Mouse (Mus musculus): ENCODE measurements around the gene Gper1. TPM values are rescaled to one million over a fixed set of nuclear protein-coding genes. Genes with fewer than 3 reads are reported as not detected.

The Gper1 gene
- total RNA-seq, 4 experiments from 2014 or later, result 3.9 to 7.8 (median 6.3) TPM

DNA sequence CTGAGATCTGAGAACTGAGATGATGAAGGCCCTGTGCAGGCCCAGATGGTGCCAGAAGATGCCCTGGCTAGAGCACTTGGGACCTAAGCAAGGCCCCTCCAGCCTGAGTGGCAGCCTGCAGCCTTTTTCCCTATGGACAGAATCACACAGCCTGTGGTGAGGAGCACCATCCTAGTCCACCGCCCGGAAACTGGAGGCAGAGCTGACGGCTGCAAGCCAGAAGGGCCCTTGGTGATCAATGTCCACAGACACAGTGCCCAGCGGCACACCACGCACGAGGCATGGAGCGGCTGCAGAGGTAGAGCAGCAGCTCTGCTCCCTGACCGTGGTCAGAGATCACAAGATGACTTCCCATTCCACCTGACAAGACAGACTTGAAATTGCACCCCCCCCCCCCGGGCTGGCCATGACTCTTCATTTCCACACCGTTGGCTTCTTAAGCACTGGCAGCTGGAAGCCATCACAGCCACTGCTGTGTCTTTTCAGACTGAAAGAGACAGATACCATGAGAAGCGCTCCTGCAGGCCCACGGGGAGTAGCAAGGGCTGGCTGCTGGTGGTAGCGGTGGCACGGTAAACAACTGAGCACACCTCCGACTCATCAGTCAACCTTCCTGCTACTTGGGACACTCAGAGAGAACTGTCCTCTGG, 11.2 kb upstream of the Gper1 start:
- no peak for DNase-seq

DNA sequence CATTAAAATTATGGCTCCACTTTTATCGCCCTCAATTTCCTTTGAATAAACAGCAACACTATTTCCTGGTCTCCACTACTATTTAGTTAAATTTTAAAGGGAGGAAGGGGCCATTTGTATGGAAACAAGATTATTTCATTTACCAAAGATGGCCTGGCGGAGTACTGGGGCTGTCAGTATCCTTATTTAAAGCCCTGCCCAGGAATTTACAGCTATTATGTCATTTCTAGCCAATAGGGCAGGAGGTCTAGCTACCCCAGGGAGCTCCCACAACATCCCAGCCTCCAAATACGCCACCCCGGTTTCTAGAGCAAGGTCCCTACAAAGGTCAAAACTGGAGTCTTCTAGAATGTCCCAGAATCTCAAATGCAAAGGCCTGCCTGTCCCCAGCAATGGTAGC, 9.4 kb upstream of the Gper1 start:
- DNase-seq, result no peak

DNA sequence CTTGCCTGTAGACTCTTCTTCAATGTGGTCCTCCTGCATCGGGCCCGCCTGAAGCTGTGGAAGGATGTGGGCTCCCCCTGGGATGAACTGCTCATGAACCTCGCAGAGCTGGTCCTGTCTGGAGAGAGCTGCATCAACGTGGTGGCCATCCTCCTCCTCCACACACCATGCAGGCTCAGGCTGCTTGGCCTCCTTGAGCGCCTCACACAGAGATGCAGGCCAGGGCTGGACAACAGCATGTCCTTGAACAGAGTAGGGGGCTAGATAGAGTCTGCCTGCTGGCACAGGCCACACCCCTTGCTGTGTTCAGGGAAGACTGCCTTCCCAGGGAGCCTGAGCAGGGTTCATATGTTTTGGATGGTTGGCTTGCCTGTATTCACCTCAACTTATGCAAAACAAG, 8.0 kb upstream of the Gper1 start:
- no peak for DNase-seq

- DNase-seq, result no peak
These were observed 6.0 kb upstream of the Gper1 start for GRCm38 (mm10) chr5:139416942-139417341.

DNA sequence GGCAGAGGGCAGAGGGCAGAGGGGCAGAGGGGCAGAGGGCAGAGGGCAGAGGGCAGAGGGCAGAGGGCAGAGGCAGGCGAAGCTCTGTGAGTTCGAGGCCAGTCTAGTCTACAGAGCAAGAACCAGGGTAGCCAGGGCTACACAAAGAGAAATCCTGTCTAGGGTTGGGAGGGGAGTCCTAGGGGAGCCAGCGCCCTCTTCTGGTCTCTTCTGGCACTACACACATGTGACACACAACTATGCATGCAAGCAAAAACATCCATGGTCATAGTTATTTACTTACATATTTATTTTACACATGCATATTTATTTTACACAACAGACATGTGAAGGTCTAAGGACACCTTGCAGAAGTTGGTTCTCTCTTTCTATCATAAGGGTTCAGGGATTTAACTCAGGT, 5.5 kb upstream of the Gper1 start:
- DNase-seq, result no peak

GRCm38 (mm10) chr5:139418110-139418509, 4.8 kb upstream of the Gper1 start:
- no peak for DNase-seq

DNA sequence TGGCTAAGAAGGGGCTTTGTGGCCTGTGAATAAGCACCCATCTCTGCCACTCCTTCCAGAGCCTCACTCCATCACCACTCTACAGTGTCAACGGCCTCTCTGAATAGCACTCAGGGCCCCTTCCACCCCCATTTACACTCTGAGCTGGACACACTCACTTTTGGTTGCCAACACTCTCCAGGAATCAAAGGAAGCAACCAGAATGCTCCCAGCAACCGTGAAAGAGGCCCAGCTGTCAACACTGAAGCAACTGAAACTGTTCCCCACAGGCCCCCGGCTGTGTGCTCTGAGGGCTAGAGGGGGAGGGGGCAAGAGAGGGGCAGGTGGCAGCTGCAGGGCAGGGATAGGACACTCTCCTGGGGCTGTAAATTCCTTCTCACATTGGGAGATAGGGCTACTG, 4.3 kb upstream of the Gper1 start:
- no peak for DNase-seq

- DNase-seq, result no peak
These were observed 2.2 kb downstream of the Gper1 start for GRCm38 (mm10) chr5:139425198-139425597.

DNA sequence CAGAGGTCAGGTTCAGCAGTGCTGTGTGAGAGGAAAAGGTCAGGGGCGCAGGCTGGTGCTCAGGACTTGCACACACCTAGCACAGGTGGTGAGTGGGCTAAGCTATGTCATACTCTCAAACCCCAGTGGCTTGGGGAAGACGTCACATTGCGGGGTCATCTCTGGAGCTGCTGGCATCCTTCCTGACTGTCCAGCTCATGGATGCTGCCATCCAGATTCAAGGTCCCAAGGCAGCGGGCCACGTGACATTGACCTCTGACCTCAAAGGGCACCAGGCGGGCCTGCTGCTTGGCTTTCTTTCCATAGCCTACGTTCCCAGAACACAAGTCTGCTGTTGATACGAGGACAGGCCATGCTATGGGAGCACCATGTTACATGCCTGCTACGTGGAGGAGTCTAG, 4.0 kb downstream of the Gper1 start:
- no peak for DNase-seq

GRCm38 (mm10) chr5:139427989-139428388, 5.0 kb downstream of the Gper1 start:
- DNase-seq, result no peak

GRCm38 (mm10) chr5:139429818-139430341, 6.9 kb downstream of the Gper1 start:
- no peak for DNase-seq

GRCm38 (mm10) chr5:139432333-139432732, 9.4 kb downstream of the Gper1 start:
- DNase-seq, result no peak

DNA sequence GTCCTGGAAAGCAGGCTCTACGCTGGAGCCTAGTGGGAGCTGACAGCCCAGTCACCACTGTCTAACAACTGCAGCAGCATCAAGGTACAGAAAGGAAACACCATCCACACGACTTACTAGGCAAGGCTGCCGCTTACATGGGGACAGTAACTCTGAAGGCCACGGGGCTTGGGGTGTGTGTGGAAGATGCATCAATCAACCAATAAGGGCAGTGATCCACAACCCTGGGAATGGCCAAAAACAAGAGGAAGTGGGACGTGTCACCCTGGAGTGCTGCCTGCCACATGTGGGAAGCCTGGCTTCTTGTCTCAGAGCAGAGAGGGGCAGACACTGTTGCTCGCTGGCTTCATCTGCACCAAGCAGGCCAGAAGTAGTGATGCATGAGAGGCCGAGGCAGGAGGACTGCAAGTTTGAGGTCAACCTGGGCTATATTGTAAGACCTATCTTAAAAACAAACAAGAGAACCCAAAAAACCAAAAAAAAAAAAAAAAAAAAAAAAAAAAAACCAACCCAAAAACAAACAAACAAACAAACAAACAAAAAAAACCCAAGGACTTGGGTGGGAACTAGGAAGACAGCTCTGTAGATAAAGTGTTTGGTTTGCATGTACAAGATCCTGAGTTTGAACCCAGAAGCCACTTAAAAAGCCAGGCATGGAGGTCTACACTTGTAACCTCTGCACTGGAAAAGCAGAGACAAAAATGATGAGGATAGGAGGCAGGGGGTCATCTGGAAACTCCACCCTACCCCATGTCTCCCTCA, 10.0 kb downstream of the Gper1 start:
- DNase-seq, result no peak

DNA sequence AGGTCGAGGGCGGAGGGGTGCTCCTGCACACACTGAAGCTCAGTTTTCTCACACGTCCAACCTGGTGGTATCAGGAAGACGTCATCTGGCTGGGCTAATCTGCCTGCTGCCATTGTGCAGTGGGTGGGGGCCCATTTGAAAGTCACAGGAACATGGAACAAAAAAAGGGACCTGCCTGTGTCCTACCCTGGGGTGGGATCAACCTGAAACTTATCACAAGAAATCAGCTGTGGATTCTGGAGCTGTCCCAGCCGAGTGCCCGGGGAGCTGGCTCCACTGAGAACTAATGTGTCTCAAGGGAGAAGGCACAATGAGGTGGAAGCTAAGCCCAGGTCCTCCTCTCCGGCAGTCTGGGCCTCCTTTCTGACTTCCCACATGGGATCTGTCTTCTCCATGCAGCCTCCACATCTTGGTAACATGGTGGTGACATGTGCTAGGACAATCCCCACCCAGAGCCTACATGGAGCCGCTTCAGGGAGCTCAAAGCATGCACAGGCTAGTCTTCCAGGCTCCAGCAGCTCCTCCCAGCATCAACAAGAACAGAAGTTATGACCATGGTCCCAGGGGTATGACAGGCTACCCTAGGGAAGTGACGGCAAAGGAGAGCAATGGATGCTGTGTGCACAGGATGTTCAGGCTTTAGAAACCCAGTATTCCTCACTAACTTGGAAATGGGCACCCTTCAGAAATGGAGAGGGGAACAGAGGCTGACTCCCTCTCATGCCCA, 11.1 kb downstream of the Gper1 start:
- DNase-seq, result no peak

DNA sequence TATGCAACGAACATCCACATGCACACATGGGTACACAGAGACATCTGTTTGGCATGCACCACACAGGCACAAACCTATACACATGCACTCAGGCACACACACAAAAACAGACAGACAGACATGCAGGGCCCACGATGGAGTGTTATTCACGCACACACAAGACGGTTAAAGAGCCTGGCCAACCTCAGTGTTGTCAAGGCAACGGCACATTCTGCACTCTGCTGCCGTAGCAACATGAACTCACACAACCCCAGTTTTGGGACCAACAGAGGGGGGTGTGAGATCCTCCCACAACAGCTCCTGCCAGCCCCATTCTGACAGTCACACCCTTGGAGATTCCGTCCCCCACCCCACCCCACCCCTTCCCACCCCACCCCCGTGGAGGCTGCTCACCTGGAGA, 12.0 kb downstream of the Gper1 start:
- no peak for DNase-seq

DNA sequence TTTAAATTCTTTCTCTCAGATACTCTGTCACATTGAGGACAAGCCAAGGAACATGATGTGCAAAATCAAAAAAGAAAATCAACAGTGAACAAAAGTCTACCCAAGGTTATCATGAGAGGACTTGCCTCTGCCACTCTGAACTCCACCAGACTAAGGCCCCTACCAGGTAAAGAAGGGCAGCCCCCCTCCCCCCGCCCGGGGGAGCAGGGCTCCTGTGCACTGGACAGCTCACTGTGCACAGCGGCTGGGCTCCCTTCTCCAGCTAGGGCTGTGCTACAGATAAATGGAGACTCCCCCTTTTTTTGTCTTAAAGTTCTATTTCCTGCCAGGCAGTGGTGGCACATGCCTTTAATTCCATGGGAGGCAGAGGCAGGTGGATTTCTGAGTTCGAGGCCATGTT, 14.8 kb downstream of the Gper1 start:
- no peak for DNase-seq

DNA sequence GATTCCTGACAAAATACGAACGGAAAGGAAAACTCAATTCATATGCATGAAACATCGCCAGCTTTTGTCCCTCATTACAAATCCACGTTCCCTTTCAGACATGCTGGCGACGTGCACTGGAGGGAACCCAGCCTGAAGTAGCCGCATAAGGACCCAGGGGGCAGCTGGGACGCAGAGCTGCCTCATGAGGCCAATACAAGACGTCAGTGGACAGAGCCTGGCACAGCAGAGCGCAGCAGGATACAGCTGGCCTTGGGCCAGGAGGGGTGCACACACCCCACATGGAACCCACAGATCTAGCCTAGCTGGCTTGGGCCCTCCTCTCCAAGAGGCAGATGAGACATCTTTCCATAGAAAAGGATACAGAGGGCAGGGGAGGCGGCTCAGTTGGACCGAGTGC, 15.5 kb downstream of the Gper1 start:
- no peak for DNase-seq

DNA sequence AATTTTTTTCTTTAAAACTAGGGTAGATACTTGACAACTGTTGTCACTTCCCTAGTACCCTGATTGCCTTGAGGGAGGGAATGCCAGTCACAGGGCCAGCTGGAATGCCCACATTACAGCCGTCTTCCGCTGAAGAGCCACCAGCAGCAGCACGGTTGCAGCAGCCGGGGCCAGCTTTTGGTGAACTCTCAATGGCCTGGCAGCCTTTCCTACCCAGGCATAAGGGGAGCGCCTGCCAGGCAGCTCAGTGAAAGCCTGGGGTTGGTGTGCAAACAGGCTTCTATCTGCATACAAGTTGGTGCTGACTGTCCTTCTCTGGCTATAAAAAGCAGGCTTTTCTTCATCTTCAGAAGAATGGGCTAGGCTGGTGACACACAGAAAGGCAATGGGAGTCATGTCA, 17.5 kb downstream of the Gper1 start:
- DNase-seq, result no peak

DNA sequence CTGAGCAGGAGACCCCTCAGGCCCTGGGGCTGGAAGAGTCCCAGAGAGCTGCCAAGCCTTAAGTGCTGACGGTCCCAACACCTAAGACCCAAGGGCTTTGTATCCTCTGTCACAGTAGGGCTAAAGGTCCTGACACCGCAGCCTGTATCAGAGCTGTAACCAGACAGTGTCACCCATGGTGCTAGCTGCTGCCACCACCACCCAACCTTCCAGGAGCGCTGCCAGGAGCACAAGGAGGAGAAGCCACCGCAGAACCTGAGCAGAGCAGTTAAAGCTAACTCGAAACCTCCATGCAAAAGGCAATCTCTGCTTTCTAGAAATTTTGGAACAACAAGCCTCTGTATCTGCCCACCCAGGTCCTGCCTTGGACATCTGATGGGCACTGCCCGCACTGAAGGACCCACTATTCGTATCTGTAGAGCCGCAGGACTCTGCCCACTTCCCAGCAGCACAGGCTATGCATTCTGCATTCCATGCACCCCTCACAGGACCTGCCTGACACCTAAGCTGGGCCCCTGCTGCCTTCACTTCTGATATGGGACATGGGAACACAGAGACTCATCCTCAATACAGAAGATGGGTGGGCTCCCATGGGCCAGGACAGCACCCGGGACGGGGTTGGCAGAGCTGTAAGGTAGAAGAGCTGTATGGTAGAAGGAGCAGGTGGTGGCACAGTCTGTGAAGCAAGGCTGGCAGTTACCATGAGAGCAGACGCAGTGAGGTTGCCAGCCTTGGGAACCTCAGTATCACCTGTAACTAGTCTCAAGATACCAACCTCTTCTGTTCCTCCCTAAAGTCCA, 18.2 kb downstream of the Gper1 start:
- no peak for DNase-seq

DNA sequence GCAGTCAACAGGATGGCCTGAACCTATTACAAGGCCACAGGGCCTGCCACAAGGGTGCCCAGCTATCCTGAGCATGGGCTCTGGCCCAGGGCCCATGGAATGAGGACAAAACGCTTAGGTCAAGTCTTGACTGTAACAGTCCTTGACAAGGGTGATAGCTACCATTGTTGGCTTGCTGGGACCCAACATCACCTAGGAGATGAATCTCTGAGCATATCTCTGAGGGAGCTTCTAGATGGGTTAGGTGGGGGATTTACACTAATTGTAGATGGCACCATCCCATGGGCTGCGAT, 18.7 kb downstream of the Gper1 start:
- DNase-seq, result no peak

GRCm38 (mm10) chr5:139442428-139442827, 19.5 kb downstream of the Gper1 start:
- no peak for DNase-seq

DNA sequence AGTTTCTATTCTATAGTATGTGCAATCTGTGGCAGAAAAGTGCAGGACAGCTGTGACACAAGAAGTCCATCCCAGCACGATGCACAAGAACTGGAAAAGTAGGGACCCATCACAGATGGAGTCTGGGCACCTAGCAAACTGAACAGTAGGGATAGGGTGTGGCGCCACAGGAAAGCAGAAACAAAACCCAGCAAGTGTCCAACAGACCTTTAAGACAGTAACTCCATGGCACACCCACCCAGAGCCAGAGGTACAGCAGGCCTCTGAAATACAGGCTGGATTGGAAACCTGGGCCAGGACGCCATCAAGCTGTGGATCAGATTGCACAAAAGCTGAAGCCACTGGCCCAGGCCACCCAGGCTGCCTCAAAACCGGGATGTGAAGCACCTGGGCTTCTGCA, 20.0 kb downstream of the Gper1 start:
- no peak for DNase-seq

DNA sequence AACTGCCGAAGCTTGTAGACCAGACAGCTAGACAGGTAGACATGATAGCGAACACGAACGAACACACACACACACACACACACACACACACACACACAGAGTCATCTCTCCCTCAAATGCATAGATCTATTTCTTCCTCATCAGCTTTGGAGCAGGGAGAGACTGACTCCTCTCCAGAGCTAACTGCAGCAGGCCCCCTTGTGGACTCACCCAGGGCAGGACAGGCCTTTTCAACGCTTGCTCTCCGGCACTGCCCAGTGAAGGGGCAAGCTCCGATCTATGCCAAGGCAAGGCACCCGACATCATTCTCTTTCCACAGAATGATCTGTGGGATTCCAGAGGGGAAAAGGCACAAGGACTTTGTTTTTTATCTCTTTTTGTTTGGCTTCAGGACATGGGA, 22.3 kb downstream of the Gper1 start:
- DNase-seq, result no peak

Measured in adrenal gland, adult 8-10 months (tissue).